Mouse (Mus musculus) erythroblast, embryonic 14.5 days (primary cell): ENCODE results near the gene Dnm3. TPM values are rescaled to one million over a fixed set of nuclear protein-coding genes. Genes with fewer than 3 reads are reported as not detected.

ENCODE experiments used
- H3K27me3 ChIP-seq: 2 replicates; pipeline ENCODE4 v1.6.1; 2012; ENCODE audit warnings: inconsistent platforms; ENCODE audit not compliant: control insufficient read depth
- H3K36me3 ChIP-seq: 2 replicates; pipeline ENCODE4 v1.6.1; 2012; ENCODE audit warnings: mild to moderate bottlenecking, inconsistent platforms; ENCODE audit not compliant: control insufficient read depth
- H3K4me1 ChIP-seq: 2 replicates; pipeline ENCODE4 v1.6.1; 2012; ENCODE audit warnings: inconsistent platforms; ENCODE audit not compliant: control insufficient read depth
- H3K4me3 ChIP-seq: replicated peaks from 2 replicates; pipeline ENCODE3; 2012; ENCODE audit warnings: moderate library complexity, mild to moderate bottlenecking, inconsistent platforms
- H3K9me3 ChIP-seq: 2 replicates; pipeline ENCODE4 v1.6.1; 2012; ENCODE audit warnings: low read length, inconsistent platforms, mixed read lengths; ENCODE audit not compliant: control insufficient read depth
- GATA1 ChIP-seq: IDR thresholded peaks from 2 replicates; pipeline ENCODE4 v1.6.1; 2012; ENCODE audit warnings: low read length, inconsistent platforms, mixed read lengths
- TAL1 ChIP-seq: IDR thresholded peaks from 3 replicates; pipeline ENCODE4 v1.6.1; 2012; ENCODE audit warnings: low read length, inconsistent platforms, mixed read lengths
- polyA plus RNA-seq: library from polyadenylated mRNA; stranded (reverse); fragments of >175 nt; gene quantifications from 2 replicates; pipeline ENCODE4 v1.2.3, GENCODE M21; 2012

Gene Dnm3
- polyA plus RNA-seq, 1 experiment, result 0.01 TPM

DNA sequence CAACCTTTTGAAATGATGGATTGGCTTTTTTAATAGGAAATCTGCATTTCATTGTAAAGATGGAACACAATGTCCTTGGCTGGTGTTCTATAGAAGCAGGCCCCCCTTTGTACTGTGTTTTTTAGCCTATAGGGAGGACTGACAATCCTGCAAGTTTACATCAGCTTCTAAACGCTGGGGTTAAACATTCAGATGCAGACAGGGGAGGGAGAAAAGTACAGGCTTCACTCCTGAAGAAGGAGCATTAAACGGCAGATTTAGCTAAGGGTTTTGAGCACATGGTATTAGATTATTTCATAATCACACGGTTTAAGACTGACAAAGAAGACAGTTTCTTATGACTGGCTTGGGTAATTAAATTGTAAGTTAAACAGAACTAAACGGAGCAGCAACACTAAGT, 341.5 kb downstream of the Dnm3 start:
- no peak for TF ChIP-seq TAL1
- no peak for TF ChIP-seq GATA1
- H3K27me3 ChIP-seq, result no peaks in the 10 kb centered on the region
- H3K4me1 ChIP-seq, result no peaks in the 10 kb centered on the region
- H3K4me3 ChIP-seq, result no peak overlapping the region
- H3K36me3 ChIP-seq, result no peaks in the 10 kb centered on the region
- no peaks in the 10 kb centered on the region; the same call in 1 of the 2 replicates for H3K9me3 ChIP-seq

DNA sequence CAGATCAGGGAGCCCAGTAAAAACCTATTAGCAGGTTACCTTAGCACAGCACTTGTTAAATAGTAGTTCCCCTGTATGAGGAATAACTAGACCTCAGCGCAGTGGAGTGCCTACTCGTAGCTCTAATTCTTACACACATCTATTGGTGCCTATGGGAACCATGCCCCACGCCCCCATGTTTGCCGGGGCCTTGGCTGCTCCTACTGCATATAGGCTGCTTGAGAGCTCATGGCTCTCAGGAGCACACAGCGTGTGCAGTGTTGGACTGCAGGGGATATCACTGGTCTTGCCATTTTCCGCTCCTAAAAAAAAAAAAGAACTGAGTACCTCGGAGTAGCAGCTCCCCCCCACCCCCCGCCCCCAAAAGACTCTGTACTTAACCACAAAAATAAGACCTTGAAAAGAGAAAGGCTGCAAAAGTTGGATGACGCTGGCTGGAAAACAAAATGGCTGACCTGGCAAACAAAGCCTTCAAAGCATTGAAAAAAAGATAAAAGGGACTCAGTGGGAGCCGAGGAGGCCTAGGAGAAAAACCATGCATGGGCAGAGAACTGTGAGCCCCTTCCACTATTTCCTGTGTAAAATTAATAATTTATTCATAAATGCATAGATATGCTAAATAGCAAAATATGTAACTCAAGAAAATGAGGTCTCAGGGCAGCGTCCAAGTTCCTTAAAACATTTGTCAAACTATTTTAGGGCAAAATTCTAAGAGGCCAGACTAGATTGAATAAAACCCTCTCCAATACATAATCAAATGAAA, 342.2 kb downstream of the Dnm3 start:
- Histone ChIP-seq H3K4me1 (no peaks in the 10 kb centered on the region), H3K4me3 (no peak overlapping the region), H3K27me3 (no peaks in the 10 kb centered on the region), H3K9me3 (no peaks in the 10 kb centered on the region), H3K36me3 (no peaks in the 10 kb centered on the region)
- TF ChIP-seq GATA1 (no peak), TAL1 (no peak)

DNA sequence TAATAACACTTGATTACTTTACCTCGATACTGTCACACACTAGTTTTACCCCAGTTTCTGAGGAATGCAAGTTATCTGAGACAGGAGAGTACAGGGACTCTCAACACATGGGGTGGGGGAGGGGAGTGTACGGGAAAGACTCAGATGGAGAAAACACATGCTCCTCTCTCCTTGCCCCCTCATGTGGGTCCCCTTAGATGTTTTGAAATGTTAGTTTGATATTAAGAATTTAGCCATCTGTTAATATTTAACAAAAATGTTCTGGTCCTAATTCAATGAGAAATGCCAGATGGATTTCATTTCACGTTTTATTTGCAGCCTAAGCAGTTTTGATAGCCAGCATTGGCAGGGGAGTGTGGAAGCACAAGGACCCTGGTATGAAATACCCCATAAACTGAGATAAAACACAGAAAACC, 343.2 kb downstream of the Dnm3 start:
- Histone ChIP-seq H3K36me3 (no peaks in the 10 kb centered on the region), H3K4me3 (no peak overlapping the region), H3K27me3 (no peaks in the 10 kb centered on the region), H3K9me3 (no peaks in the 10 kb centered on the region), H3K4me1 (no peaks in the 10 kb centered on the region)
- TF ChIP-seq TAL1 (no peak), GATA1 (no peak)

DNA sequence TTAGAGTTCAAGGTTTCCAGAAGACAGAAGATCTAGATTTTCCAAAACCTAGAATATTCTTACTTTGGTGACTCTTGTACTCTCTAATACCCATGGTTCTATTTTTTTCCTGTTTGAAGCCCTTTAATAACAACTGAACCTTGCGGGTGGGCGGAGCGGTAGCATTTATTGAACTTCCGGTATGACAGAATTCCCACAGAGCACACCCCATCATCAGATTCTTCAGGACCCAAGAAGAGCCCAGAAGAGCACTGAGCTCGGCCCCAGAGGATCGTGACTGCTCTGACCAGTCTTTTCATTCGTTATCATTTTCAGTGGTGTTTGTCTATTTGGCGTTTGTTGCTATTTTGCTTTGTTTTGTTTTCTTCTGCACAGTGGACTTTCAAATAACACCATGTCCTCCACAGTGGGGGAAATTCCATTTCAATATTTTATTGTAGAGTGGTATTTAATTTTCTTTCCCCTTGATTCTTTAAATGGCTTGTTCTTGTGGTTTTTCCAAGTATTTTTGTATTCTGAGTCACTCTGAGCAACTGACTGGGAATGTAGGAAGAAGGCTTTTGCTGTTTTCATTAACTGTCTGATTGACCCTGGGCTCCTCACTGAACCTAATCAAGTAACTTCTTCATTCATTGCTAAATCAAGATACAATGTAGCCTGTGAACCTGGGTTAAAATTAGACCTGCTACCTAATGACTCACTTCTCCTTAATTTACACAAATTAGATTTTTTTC, 344.8 kb downstream of the Dnm3 start:
- Histone ChIP-seq H3K9me3 (no peaks in the 10 kb centered on the region), H3K4me3 (no peak overlapping the region), H3K27me3 (no peaks in the 10 kb centered on the region), H3K36me3 (no peaks in the 10 kb centered on the region), H3K4me1 (no peaks in the 10 kb centered on the region)
- TF ChIP-seq GATA1, result no peak
- TF ChIP-seq TAL1, result no peak

DNA sequence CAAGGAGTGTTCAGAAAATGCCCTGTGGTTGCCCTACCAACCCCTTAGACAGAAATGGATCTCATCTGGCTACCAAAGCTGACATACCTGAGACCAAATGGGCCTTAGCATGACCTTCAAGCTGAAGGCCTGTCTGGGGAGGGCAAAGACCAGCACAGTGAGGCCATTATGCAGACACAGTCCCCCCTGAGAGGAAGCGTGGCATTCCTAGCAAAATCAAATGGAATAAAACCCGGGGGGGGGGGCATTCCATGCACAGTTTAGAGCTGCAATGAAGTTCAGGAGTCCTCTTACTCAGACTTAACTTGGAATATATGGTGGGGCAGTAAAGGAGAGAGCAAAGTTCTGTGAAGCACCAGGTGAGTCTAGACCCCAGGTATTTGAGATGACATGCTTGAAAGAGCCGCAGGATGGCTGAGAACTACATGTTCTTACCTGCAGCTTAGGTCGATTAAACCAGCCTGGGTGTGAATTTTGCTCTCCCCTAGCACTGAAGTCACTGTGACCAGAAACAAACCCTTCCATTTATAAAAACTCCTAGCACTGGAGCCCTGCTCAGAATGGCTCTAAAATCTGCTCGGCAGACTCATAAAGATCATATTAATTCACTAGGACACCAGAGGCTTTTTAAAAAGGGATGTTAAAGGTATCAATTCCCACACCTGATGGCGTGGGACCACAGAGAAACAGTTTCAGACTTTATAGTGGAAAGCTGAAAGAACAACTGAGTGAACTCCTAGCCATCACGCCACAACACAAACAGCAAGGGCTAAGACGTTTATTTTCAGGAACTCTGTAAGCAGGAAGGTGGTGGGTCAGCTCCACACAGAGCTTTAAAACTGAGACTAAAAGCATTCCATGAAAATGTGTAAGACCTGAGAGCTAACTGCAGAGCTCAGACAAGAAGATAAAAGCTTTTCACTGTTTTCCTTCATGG, 350.7 kb downstream of the Dnm3 start:
- no peaks in the 10 kb centered on the region for H3K4me1 ChIP-seq
- no peaks in the 10 kb centered on the region for H3K36me3 ChIP-seq
- H3K9me3 ChIP-seq, result no peaks in the 10 kb centered on the region
- no peak for TF ChIP-seq GATA1
- TF ChIP-seq TAL1, result no peak
- no peaks in the 10 kb centered on the region for H3K27me3 ChIP-seq
- H3K4me3 ChIP-seq, result no peak overlapping the region

DNA sequence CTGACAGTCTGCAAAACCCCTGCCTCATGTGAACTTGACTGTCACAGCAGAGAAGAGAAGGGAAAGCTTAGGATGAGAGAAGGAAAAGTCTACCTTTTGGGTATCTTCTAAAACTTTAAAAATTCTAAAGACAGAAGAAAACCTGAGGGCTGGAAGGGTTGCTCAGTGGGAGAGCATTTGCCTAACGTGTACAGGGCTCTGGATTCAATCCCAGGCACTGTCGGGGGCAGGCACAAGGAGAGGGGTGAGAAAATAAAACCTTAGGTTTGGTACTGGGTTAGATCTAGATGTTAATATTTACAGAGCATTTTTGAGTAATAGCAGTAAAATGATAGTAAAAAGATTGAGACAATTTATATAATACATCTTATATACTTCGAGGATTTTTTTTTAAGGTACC, 353.4 kb downstream of the Dnm3 start:
- no peaks in the 10 kb centered on the region for H3K4me1 ChIP-seq
- H3K4me3 ChIP-seq, result no peak overlapping the region
- H3K9me3 ChIP-seq, result no peaks in the 10 kb centered on the region
- H3K36me3 ChIP-seq, result no peaks in the 10 kb centered on the region
- no peaks in the 10 kb centered on the region for H3K27me3 ChIP-seq
- no peak for TF ChIP-seq TAL1
- no peak for TF ChIP-seq GATA1

DNA sequence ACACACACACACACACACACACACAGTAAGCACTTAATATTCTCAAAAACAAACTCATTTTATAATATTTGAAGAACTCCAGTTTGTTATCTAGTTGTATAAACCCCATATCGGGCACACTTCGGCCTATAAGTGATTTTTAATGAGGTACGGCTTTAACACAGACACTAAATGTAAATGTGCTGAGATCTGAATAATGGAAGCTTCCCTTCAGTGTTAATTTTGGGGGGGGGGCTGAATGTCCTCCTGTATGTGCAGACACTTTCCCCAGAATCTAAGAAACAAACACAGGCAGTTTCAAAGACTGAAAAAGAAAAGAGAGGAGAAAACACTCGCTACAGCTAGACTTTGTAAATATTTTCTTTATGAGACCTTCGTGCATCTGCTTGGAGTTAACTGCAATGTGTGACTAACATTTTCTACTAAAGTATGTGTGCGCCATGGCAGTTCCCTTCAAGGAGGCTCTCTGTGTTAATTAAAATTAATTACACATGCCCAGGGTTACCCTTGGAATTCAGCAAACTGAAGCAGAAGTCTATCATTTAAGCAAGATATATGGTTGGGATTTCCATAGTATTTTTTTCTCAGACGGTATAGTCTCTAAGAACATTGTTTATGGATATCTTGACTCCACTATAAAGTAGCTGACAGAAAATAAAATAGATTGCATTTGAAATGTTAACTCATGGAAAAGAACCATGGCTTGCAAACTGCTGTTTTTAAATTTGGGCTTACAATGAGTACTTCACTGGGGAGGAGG, 356.2 kb downstream of the Dnm3 start:
- TF ChIP-seq TAL1 (no peak), GATA1 (no peak)
- H3K27me3 ChIP-seq, result no peaks in the 10 kb centered on the region
- no peaks in the 10 kb centered on the region for H3K9me3 ChIP-seq
- no peak overlapping the region for H3K4me3 ChIP-seq
- H3K4me1 ChIP-seq, result no peaks in the 10 kb centered on the region
- H3K36me3 ChIP-seq, result no peaks in the 10 kb centered on the region

DNA sequence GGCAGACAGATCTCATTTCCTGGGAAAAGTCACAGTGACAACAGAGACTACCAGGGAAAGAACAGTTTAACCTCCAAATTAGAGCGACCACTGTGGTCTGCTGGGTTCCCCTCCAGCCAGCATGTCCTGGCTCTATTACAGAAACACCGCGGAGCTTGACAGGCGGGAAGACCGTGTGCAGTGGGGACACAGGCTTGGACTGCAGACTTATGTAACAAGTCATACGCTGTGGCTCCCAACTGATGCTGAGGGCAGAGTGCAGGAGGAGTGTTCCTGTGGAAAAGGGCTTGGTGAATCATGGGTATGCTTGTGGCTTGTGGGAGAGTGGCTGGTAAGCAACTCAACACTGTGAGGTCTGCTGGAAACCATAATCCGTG, 368.4 kb downstream of the Dnm3 start:
- no peaks in the 10 kb centered on the region for H3K4me1 ChIP-seq
- TF ChIP-seq GATA1 (no peak), TAL1 (no peak)
- H3K9me3 ChIP-seq, result no peaks in the 10 kb centered on the region
- no peaks in the 10 kb centered on the region for H3K36me3 ChIP-seq
- no peaks in the 10 kb centered on the region for H3K27me3 ChIP-seq
- H3K4me3 ChIP-seq, result no peak overlapping the region
